Mouse (Mus musculus): ENCODE measurements around the gene Olfr794. TPM values are rescaled to one million over a fixed set of nuclear protein-coding genes. Genes with fewer than 3 reads are reported as not detected.

The Olfr794 gene
- polyA plus RNA-seq (2012; rRNA removed): not detected in 2 replicates

DNA sequence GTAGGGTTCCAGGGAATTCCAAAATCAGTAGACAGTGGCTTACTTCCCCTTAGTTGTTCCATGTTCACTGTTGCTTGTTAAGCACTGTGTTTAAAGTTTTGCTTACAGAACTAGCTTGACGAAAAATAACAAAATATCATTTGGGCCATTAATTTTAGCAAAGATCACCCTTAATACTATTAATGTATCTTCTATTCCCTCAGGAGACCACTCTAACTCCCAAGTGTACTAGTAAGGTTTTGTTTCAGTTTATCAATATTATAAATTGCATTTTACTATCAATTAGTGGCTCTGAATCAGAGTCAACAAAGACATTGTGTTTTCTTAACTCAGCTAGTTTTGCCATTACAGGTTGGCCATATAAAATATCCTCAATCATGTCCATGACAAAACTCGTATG, at the start of gene Olfr794:
Gene Olfr794, plus strand, starts transcription at position 301 of the 400 bp plus-strand sequence.

DNA sequence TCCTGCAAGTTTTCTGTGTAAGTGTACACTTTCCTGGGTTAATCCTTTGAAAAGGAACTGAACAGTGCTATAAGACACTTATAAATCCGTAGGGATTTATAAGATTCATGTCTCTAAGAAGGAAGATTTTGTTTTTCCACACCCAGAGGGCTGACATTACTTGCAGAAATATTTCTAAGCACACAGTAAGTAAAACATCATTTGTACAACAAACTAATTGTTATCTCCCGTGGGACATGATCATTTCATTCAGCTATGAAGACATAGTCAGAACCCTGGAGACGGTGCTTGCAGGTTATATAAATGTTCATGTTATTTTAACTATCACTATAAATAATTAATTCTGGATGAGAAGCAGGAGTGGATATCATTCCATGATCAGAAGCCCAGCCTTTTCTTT, 46.0 kb upstream of the Olfr794 start, which contains the start of gene Olfr791:
Gene Olfr791, plus strand, starts transcription at position 301 of the 400 bp plus-strand sequence.

DNA sequence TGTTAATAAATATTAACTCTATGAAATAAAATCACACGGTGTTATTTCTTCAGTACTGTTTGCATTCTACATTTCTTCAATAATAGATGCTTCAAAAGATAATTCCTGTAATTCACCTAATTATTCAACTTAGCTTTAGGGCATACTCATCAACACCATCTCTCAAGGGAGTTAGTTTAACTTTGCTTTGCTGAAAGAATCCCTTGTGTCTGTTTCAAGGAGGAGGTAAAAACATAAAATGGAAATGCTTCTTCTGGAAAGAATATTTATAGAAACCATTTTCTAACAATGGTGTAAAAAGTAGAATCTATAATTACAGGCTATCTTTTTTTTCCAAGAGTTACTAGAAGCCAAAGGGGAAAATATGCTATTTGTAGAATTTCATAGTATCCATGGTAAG, 28.6 kb upstream of the Olfr794 start, which contains the start of gene Olfr792:
Gene Olfr792, plus strand, starts transcription at position 301 of the 400 bp plus-strand sequence.

DNA sequence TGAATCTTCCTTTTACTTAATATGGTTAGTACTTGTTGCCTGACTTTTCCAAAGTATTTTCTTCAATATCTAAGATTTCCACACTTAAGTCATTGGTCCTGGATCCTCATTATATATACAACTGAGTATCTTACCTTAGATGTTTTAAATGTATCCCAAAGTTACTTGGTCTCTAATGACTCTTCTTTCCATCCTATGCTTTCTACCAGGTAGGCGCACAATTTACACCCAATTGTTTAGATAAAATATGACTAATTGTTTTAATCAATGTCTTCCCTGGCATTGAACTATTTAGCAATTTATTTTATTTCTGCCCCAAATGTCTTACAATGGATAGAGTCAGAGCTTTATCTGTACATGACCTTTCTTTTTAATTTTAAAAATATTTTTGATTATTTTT, 45.0 kb downstream of the Olfr794 start, which contains the start of gene Olfr796:
Gene Olfr796, minus strand, starts transcription at position 101 of the 400 bp plus-strand sequence.

Other genes starting within 250 kb of the Olfr794 start
- not detected in 2 replicates for gene Olfr780, start 249.5 kb upstream of the Olfr794 start, polyA plus RNA-seq (2012; rRNA removed)
- gene Olfr781, start 238.8 kb upstream of the Olfr794 start, polyA plus RNA-seq (2012; rRNA removed): not detected in 2 replicates
- gene Olfr782, start 218.8 kb upstream of the Olfr794 start, polyA plus RNA-seq (2012; rRNA removed): not detected in 2 replicates
- 0.01 TPM in 1 of 2 replicates, not detected in the other for gene Olfr784, start 183.6 kb upstream of the Olfr794 start, polyA plus RNA-seq (2012; rRNA removed)
- gene Olfr785, start 162.2 kb upstream of the Olfr794 start, polyA plus RNA-seq (2012; rRNA removed): not detected in 2 replicates
- gene Olfr786, start 140.3 kb upstream of the Olfr794 start, polyA plus RNA-seq (2012; rRNA removed): not detected in 2 replicates
- gene Olfr787, start 105.8 kb upstream of the Olfr794 start, polyA plus RNA-seq (2012; rRNA removed): not detected in 2 replicates
- gene Olfr788, start 96.7 kb upstream of the Olfr794 start, polyA plus RNA-seq (2012; rRNA removed): not detected in 2 replicates
- gene Olfr789, start 82.9 kb upstream of the Olfr794 start, polyA plus RNA-seq (2012; rRNA removed): not detected in 2 replicates
- gene Olfr790, start 69.2 kb upstream of the Olfr794 start, polyA plus RNA-seq (2012; rRNA removed): not detected in 2 replicates
- not detected in 2 replicates for gene Olfr791, start 45.9 kb upstream of the Olfr794 start, polyA plus RNA-seq (2012; rRNA removed)
- not detected in 2 replicates for gene Olfr792, start 28.5 kb upstream of the Olfr794 start, polyA plus RNA-seq (2012; rRNA removed)
- not detected in 2 replicates for gene Olfr796, start 44.9 kb downstream of the Olfr794 start, polyA plus RNA-seq (2012; rRNA removed)
- not detected in 2 replicates for gene Olfr798, start 60.3 kb downstream of the Olfr794 start, polyA plus RNA-seq (2012; rRNA removed)
- gene Olfr799, start 69.8 kb downstream of the Olfr794 start, polyA plus RNA-seq (2012; rRNA removed): not detected in 2 replicates
- not detected in 2 replicates for gene Olfr800, start 90.0 kb downstream of the Olfr794 start, polyA plus RNA-seq (2012; rRNA removed)
- not detected in 2 replicates for gene Olfr801, start 106.2 kb downstream of the Olfr794 start, polyA plus RNA-seq (2012; rRNA removed)
- gene Olfr802, start 120.5 kb downstream of the Olfr794 start, polyA plus RNA-seq (2012; rRNA removed): not detected in 2 replicates
- not detected in 2 replicates for gene Olfr803, start 126.6 kb downstream of the Olfr794 start, polyA plus RNA-seq (2012; rRNA removed)
- not detected in 2 replicates for gene Olfr804, start 135.6 kb downstream of the Olfr794 start, polyA plus RNA-seq (2012; rRNA removed)
- not detected in 2 replicates for gene Olfr805, start 161.7 kb downstream of the Olfr794 start, polyA plus RNA-seq (2012; rRNA removed)
- gene Olfr806, start 174.3 kb downstream of the Olfr794 start, polyA plus RNA-seq (2012; rRNA removed): not detected in 2 replicates
- not detected in 2 replicates for gene Olfr807, start 190.1 kb downstream of the Olfr794 start, polyA plus RNA-seq (2012; rRNA removed)
- not detected in 2 replicates for gene Olfr808, start 197.8 kb downstream of the Olfr794 start, polyA plus RNA-seq (2012; rRNA removed)
- not detected in 2 replicates for gene Olfr809, start 207.0 kb downstream of the Olfr794 start, polyA plus RNA-seq (2012; rRNA removed)
- gene Olfr810, start 227.3 kb downstream of the Olfr794 start, polyA plus RNA-seq (2012; rRNA removed): not detected in 2 replicates
- not detected in 2 replicates for gene Olfr811, start 236.7 kb downstream of the Olfr794 start, polyA plus RNA-seq (2012; rRNA removed)